Comparison of ENCODE assay signal across 30 mouse cellular contexts in genomic region chr14:79214660-79215249, GRCm38 (mm10). TPM values are rescaled to one million over a fixed set of nuclear protein-coding genes. Genes with fewer than 3 reads are reported as not detected.
DNase-seq lines count a peak whose midpoint lies in the region; ATAC-seq and TF ChIP-seq lines count a peak whose summit lies in the region.
"Had no signal": no experiment of that assay in that cellular context is flagged by ENCODE, and none has a peak within 500 bp of the region (broad histone marks: within the 10 kb centered on the region; RNA-seq: fewer than 3 reads in every experiment).

No protein-coding gene starts in this region.

- TF ChIP-seq CTCF in testis, adult 2 months (IDR thresholded peaks at IDR 0.05; ENCODE audit: control insufficient read depth, insufficient read depth, insufficient replicate concordance, low read depth, low read length), result no peak

- H3K4me2 ChIP-seq in intestine, embryonic 15.5 days (replicated peaks), result no peak overlapping the region
- H3K4me2 ChIP-seq in intestine, embryonic 16.5 days (ENCODE audit: low read depth, low read length), result no peak overlapping the region
- no peak overlapping the region for H3K4me2 ChIP-seq in stomach, embryonic 14.5 days (replicated peaks; ENCODE audit: low read depth, low read length)
- H3K4me2 ChIP-seq: embryonic facial prominence, embryonic 13.5 days; heart, embryonic 15.5 days; hindbrain, embryonic 14.5 days; limb, embryonic 12.5 days; liver, embryonic 12.5 days; midbrain, embryonic 12.5 days; neural tube, embryonic 12.5 days had no signal

- no peaks in the 10 kb centered on the region for H3K4me1 ChIP-seq in intestine, embryonic 15.5 days (replicated peaks)
- H3K4me1 ChIP-seq in intestine, embryonic 16.5 days (ENCODE audit: control insufficient read depth, insufficient read depth, low read length), result no peaks in the 10 kb centered on the region
- H3K4me1 ChIP-seq in testis, adult 2 months (ENCODE audit: control insufficient read depth, insufficient read depth, low read length), result peaks cover 7% of the 10 kb centered on the region
- H3K4me1 ChIP-seq in stomach, embryonic 14.5 days (ENCODE audit: control insufficient read depth, insufficient read depth, low read length), result no peaks in the 10 kb centered on the region
- H3K4me1 ChIP-seq: embryonic facial prominence, embryonic 13.5 days; heart, embryonic 15.5 days; limb, embryonic 12.5 days; liver, embryonic 12.5 days; midbrain, embryonic 12.5 days; neural tube, embryonic 12.5 days had no signal

- no peak for TF ChIP-seq POLR2A in testis, adult 2 months (IDR thresholded peaks at IDR 0.05; ENCODE audit: control insufficient read depth, low read depth, low read length)

- 68% methylated on average over 8 of the region's 8 CpGs for WGBS in intestine, embryonic 15.5 days
- WGBS in intestine, embryonic 16.5 days, result 63% methylated on average over 8 of the region's 8 CpGs
- 71% methylated on average over 8 of the region's 8 CpGs for WGBS in stomach, embryonic 14.5 days

- H3K36me3 ChIP-seq in intestine, embryonic 15.5 days, result no peaks in the 10 kb centered on the region
- no peaks in the 10 kb centered on the region for H3K36me3 ChIP-seq in intestine, embryonic 16.5 days (ENCODE audit: control insufficient read depth, insufficient read depth, low read length)
- no peaks in the 10 kb centered on the region for H3K36me3 ChIP-seq in testis, adult 2 months (ENCODE audit: control insufficient read depth, insufficient read depth, low read length)
- no peaks in the 10 kb centered on the region for H3K36me3 ChIP-seq in stomach, embryonic 14.5 days (ENCODE audit: control insufficient read depth, insufficient read depth, low read length)
- H3K36me3 ChIP-seq: embryonic facial prominence, embryonic 13.5 days; heart, embryonic 15.5 days; limb, embryonic 12.5 days; liver, embryonic 12.5 days; midbrain, embryonic 12.5 days; neural tube, embryonic 12.5 days had no signal

- H3K9ac ChIP-seq in intestine, embryonic 15.5 days, result no peak overlapping the region
- H3K9ac ChIP-seq in intestine, embryonic 16.5 days (ENCODE audit: low read depth, low read length), result no peak overlapping the region
- no peak overlapping the region for H3K9ac ChIP-seq in stomach, embryonic 14.5 days (replicated peaks; ENCODE audit: low read depth, low read length)
- H3K9ac ChIP-seq: embryonic facial prominence, embryonic 13.5 days; heart, embryonic 15.5 days; hindbrain, embryonic 14.5 days; limb, embryonic 12.5 days; liver, embryonic 12.5 days; midbrain, embryonic 12.5 days; neural tube, embryonic 12.5 days had no signal

- DNase-seq in testis, postnatal 14 days (ENCODE audit: low spot score), result no peak
- DNase-seq in kidney, postnatal 14 days, result no peak
- DNase-seq in neural tube, embryonic 10.5 days (ENCODE audit: extremely low spot score, low spot score), result no peak
- DNase-seq: adrenal gland, postnatal 10 days; cerebellum, adult 2 months; cerebellum, postnatal 25 days; embryo, embryonic 11 days; gastrocnemius, postnatal 14 days; heart, postnatal 36 days; kidney, adult 8-10 months; kidney, postnatal 10 days had no signal

- no peak overlapping the region for H3K4me3 ChIP-seq in intestine, embryonic 15.5 days (replicated peaks)
- no peak overlapping the region for H3K4me3 ChIP-seq in intestine, embryonic 16.5 days (ENCODE audit: low read length)
- H3K4me3 ChIP-seq in testis, adult 2 months (ENCODE audit: control insufficient read depth, low read depth, low read length), result peak overlapping the region; percentile 94
- H3K4me3 ChIP-seq in stomach, embryonic 14.5 days (ENCODE audit: low read depth, low read length), result no peak overlapping the region
- H3K4me3 ChIP-seq: embryonic facial prominence, embryonic 13.5 days; erythroblast, embryonic 14.5 days; heart, embryonic 15.5 days; limb, embryonic 12.5 days; liver, embryonic 12.5 days; midbrain, embryonic 12.5 days; neural tube, embryonic 12.5 days had no signal

- H3K9me3 ChIP-seq in intestine, embryonic 15.5 days, result no peaks in the 10 kb centered on the region
- no peaks in the 10 kb centered on the region for H3K9me3 ChIP-seq in intestine, embryonic 16.5 days (ENCODE audit: control insufficient read depth, low read length)
- no peaks in the 10 kb centered on the region for H3K9me3 ChIP-seq in stomach, embryonic 14.5 days (ENCODE audit: control insufficient read depth, low read depth, low read length)
- H3K9me3 ChIP-seq: embryonic facial prominence, embryonic 13.5 days; heart, embryonic 15.5 days; limb, embryonic 12.5 days; liver, embryonic 12.5 days; midbrain, embryonic 12.5 days; neural tube, embryonic 12.5 days had no signal

- 0 out of 2 replicates have a peak, but pooled peaks have one; percentile 51 for ATAC-seq in intestine, embryonic 15.5 days
- no peak for ATAC-seq in intestine, embryonic 16.5 days
- ATAC-seq in megakaryocyte progenitor cell, adult 5-6 weeks (replicated peaks; ENCODE audit: poor library complexity), result peak; percentile 52
- peak; percentile 77 for ATAC-seq in stomach, embryonic 14.5 days (ENCODE audit: insufficient number of reproducible peaks, insufficient read depth, low FRiP score, low read depth)
- ATAC-seq: activated CD4-positive, CD25-positive, alpha-beta regulatory T cell, adult 4 months; forebrain, embryonic 14.5 days; inflammation-experienced regulatory T-cells, adult 6 months; liver, embryonic 12.5 days had no signal

- no peak overlapping the region for H3K27ac ChIP-seq in intestine, embryonic 15.5 days
- H3K27ac ChIP-seq in intestine, embryonic 16.5 days (ENCODE audit: low read length), result no peak overlapping the region
- H3K27ac ChIP-seq in testis, adult 2 months (ENCODE audit: control insufficient read depth, insufficient read depth, low read depth, low read length), result no peak overlapping the region
- no peak overlapping the region for H3K27ac ChIP-seq in stomach, embryonic 14.5 days (ENCODE audit: low read length)
- H3K27ac ChIP-seq: embryonic facial prominence, embryonic 13.5 days; heart, embryonic 15.5 days; hindbrain, embryonic 14.5 days; limb, embryonic 12.5 days; liver, embryonic 12.5 days; midbrain, embryonic 12.5 days; neural tube, embryonic 12.5 days had no signal

- no peaks in the 10 kb centered on the region; the same call in 1 of the 2 replicates for H3K27me3 ChIP-seq in intestine, embryonic 15.5 days (replicated peaks)
- H3K27me3 ChIP-seq in intestine, embryonic 16.5 days (replicated peaks; ENCODE audit: control insufficient read depth, insufficient read depth, low read length), result no peaks in the 10 kb centered on the region
- no peaks in the 10 kb centered on the region for H3K27me3 ChIP-seq in testis, adult 2 months (ENCODE audit: control insufficient read depth, insufficient read depth, low read length)
- H3K27me3 ChIP-seq in stomach, embryonic 14.5 days (ENCODE audit: control insufficient read depth, insufficient read depth, low read length), result no peaks in the 10 kb centered on the region
- H3K27me3 ChIP-seq: embryonic facial prominence, embryonic 13.5 days; limb, embryonic 12.5 days; liver, embryonic 12.5 days; midbrain, embryonic 12.5 days; neural tube, embryonic 12.5 days had no signal

RNA-seq across cellular contexts. Expression of gene Zfp957, which starts 32.4 kb away (rescaled TPM):
- polyA plus RNA-seq in intestine, embryonic 15.5 days (2015; fragmentation: Nextera tagmentation; extraction: Ambion mirVana), result not detected in 2 replicates
- polyA plus RNA-seq in intestine, embryonic 16.5 days (2015; fragmentation: Nextera tagmentation; extraction: Ambion mirVana), result not detected in 2 replicates
- polyA plus RNA-seq in testis, adult 2 months (2012; rRNA removed), result 0.68 and 0.70 TPM in 2 replicates
- not detected in 2 replicates for total RNA-seq in megakaryocyte progenitor cell, adult 5-6 weeks (2015)
- total RNA-seq in megakaryocyte progenitor cell, adult 5-6 weeks (2017), result not detected in 2 replicates
- polyA plus RNA-seq in stomach, embryonic 14.5 days (2014; fragmentation: Nextera tagmentation; extraction: Ambion mirVana), result not detected in 2 replicates
- total RNA-seq: adrenal gland, postnatal 10 days; gastrocnemius, postnatal 14 days; heart, adult 8-10 months; heart, postnatal 36 days; layer of hippocampus, adult 18-20 months; layer of hippocampus, postnatal 14 days had no signal
- polyA plus RNA-seq: cerebellum, adult 2 months; embryonic facial prominence, embryonic 13.5 days; erythroblast, embryonic 14.5 days; forebrain, embryonic 14.5 days; heart, embryonic 15.5 days; hindbrain, embryonic 14.5 days; limb, embryonic 12.5 days; liver, embryonic 12.5 days; midbrain, embryonic 12.5 days; neural tube, embryonic 12.5 days had no signal
